Mouse (Mus musculus) C2C12 (cell line): ENCODE data around the gene Zfp113.

Source experiments
- CEBPB ChIP-seq: IDR thresholded peaks from one replicate; pipeline ENCODE4 v1.6.1; 2011; ENCODE audit warnings: low read depth, mild to moderate bottlenecking, control low read depth, moderate library complexity
- CTCF ChIP-seq: IDR thresholded peaks from one replicate; pipeline ENCODE4 v1.5.1; 2011; ENCODE audit not compliant: control insufficient read depth, insufficient read depth, insufficient read length
- FOSL1 ChIP-seq: IDR thresholded peaks from one replicate; pipeline ENCODE4 v1.8.0; 2011; ENCODE audit warnings: mild to moderate bottlenecking, low read length; ENCODE audit not compliant: poor library complexity, insufficient read depth, severe bottlenecking
- MAX ChIP-seq: IDR thresholded peaks from one replicate; pipeline ENCODE4 v1.6.1; 2011; ENCODE audit warnings: mild to moderate bottlenecking, control low read depth
- MYOD1 ChIP-seq: IDR thresholded peaks from one replicate; pipeline ENCODE4 v1.6.1; 2011; ENCODE audit warnings: low read depth; ENCODE audit not compliant: control insufficient read depth, insufficient read length
- USF1 ChIP-seq: IDR thresholded peaks from one replicate; pipeline ENCODE4 v1.6.1; 2011; ENCODE audit warnings: low read depth, mild to moderate bottlenecking, control low read depth, moderate library complexity

DNA sequence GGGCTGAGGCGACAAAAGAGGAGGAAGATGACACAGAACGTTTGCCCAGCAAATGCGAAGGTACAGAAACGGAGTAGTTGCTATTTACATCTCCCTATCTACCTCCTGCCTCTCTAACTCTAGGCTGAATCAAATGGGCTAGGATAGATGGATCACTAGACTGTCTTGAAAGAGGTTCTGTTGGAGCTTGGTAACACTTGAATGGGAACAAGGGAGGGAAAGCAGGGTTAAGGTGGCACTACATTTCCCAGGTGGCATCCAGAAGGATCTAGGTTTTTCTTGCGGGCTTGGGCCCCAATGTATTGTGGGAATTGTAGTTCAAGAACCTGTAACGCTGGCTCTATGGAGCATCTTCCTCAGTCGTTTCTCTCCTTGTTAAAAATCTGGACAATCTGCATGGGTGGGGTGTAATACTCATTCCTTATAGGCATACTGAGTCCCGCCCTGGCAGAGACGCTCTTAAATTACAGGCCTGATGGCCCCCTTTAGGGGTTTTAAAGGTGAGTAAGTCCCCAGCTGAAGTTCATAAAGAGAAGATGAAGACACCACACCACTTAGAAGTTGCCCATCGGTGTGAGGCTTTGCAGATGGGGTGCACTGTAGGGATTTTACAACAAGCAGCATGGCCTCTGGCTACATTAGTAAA is 32.2 kb upstream of the Zfp113 start:
- TF ChIP-seq CTCF (no peak), CEBPB (no peak), FOSL1 (no peak), MAX (no peak), USF1 (no peak), MYOD1 (no peak)
